Mouse (Mus musculus): ENCODE measurements around the gene Treh.

The Treh gene

GRCm38 (mm10) chr9:44679565-44679964 lies 6.5 kb downstream of the Treh start:
- DNase-seq: no peak

DNA sequence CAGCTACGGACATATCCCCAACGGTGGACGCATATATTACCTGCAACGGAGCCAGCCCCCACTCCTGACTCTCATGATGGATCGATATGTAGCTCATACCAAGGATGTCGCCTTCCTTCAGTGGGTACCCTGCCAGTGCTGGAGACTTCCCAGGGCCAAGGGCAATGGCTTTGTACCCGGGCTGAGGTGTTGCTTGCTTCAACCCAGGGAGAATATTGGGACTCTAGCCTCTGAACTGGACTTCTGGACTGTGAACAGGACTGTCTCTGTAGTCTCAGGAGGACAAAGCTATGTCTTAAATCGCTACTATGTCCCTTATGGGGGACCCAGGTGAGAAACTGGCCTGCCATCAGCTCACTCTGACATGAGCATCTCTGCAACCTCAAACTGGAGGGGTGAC lies 10.0 kb downstream of the Treh start:
- DNase-seq: no peak

- DNase-seq: peak; percentile 44 to 73
Measured at GRCm38 (mm10) chr9:44685346-44686330, 12.6 kb downstream of the Treh start.

GRCm38 (mm10) chr9:44686638-44687037 lies 13.6 kb downstream of the Treh start:
- no peak for DNase-seq

DNA sequence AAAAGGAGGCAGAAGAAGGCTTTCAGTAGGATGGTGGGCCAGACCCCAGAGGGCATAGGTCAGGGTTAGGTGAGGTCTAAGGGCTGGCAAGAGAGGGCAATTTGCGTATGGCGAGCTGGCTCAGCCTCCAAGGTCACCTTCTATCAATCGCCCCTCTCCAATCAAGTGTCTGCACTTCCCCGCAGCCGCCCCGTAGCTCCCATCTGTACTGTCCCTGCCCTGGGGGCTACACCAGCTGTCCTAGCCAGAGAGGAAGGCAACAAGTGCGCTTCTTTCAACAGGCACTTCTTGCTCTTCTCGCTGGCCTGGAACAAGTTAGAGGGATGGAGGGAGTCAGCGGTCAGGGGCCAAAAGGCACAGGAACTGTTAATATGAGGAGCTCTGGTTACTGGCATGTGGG lies 15.0 kb downstream of the Treh start:
- no peak for DNase-seq

DNA sequence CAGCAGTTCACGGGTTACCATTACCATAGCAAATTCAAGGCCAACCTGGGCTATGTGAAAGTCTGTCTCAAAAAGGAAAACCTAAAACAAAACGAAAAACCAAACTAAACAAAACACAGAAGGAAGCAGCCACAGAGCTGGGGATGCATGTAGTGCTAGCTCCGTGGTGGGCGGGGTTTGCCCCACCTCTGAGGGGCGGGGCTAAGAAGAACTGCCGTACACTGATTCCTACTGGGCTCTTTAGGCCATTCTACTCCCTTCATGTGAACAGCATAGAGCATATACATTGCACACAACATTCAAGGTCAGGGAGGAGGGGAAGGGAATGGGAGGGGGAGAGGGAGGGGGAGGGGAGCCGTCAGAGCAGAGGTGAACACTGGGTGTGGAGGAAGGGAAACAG lies 17.6 kb downstream of the Treh start:
- DNase-seq: peak in 1 of 2 experiments; percentile 24

- DNase-seq: peak in 1 of 2 experiments; percentile 4
Measured at GRCm38 (mm10) chr9:44691671-44692520, 18.9 kb downstream of the Treh start.

- DNase-seq: peak in 1 of 2 experiments; percentile 3
Measured at GRCm38 (mm10) chr9:44693071-44693470, 20.0 kb downstream of the Treh start.

GRCm38 (mm10) chr9:44697866-44698265 lies 24.8 kb downstream of the Treh start:
- no peak for DNase-seq

- DNase-seq: no peak
Measured at GRCm38 (mm10) chr9:44699196-44699595, 26.2 kb downstream of the Treh start.

DNA sequence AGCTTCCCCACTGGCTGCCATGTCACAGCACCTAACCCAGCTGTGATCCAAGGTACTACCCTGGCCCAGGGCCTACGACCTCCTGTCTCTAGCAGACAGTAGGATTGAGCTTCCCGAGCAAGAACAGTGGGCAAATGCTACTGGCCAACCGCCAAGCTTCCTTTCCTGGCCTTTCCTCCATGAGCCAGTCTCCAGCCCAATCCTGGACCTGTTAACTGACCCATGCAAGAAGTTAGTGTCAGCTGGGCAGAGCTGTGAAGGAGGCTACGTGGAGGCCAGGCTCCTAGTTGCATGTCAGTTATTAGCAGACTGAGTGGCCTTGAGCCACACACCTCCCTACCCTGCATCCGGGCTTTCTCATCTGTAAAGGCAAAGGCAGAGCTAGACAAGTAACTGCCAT lies 26.7 kb downstream of the Treh start:
- no peak for DNase-seq

DNA sequence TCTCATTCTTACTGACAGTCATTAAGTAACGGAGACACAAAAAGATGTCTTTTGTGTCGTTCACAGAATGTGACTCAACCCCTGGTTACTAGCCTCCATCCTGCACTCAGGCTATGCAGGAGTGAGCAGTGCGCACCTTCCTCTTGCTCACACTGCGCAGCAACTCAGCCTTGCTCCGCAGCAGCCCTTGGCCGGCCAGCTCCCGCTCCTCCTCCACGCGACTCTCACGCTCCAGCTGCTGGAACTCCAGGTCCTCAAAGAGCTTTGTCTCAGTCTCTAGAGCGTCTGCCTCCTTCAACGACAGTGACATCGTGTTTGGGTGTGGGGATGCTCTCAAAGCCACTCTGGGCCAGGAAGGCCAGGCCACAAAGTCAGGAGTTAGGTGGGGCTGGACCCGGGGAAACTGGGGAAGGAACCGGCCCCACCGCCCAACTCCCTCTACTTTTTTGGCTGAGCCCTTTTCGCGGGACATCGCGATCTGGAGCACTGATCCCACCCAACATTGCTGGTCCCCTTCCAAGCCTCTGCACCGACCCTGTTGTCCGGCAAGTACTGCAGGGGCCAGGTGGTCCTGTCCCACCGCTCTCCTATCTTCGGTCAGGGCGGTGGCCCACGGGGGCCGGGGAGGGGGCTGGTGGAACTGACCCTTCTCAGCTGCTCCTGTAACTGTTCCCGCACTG lies 34.9 kb downstream of the Treh start:
- DNase-seq: no peak

DNA sequence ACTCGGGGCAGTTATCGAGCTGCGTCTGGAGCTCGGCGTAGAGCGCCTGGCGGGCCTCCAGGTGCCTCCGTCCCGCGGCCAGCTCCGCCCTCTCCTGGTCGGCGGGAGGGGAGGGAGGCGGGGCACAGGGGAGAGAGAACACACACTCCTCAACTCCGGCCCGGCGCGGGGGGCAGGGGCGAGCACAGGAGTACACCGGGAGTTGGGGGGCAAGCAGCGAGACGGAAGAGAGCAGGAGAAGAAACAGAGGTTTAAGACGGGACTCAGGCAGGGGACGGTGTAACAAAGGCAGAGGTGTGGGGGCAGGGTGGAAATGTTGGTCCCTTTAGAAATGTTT lies 35.4 kb downstream of the Treh start:
- DNase-seq: peak in 1 of 2 experiments; percentile 48

GRCm38 (mm10) chr9:44708925-44709324 lies 35.9 kb downstream of the Treh start:
- no peak for DNase-seq

- DNase-seq: no peak
Measured at GRCm38 (mm10) chr9:44709600-44709999, 36.6 kb downstream of the Treh start.

- no peak for DNase-seq
Measured at GRCm38 (mm10) chr9:44710213-44710612, 37.2 kb downstream of the Treh start.

- DNase-seq: no peak
Measured at GRCm38 (mm10) chr9:44711602-44712001, 38.6 kb downstream of the Treh start.

GRCm38 (mm10) chr9:44713080-44713479 lies 40.0 kb downstream of the Treh start:
- no peak for DNase-seq

DNA sequence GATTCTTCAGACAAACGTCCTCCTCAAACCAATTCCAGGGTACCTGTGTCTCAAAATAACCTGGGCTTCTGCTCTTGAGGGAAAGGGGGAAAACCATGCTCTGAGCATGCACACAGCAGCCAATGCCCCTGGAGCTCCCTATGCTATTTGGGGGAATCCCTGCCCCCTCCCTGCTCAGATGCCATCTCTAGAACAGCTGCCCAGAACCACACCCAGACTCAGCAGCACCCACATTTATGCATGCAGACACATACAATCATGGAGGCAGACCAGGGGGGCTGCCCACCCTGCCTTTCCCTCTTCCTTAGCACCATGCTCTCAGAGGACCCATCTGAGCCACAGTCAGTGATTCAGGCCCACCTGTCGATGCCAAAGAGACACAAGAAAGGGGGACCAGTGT lies 40.5 kb downstream of the Treh start:
- no peak for DNase-seq

DNA sequence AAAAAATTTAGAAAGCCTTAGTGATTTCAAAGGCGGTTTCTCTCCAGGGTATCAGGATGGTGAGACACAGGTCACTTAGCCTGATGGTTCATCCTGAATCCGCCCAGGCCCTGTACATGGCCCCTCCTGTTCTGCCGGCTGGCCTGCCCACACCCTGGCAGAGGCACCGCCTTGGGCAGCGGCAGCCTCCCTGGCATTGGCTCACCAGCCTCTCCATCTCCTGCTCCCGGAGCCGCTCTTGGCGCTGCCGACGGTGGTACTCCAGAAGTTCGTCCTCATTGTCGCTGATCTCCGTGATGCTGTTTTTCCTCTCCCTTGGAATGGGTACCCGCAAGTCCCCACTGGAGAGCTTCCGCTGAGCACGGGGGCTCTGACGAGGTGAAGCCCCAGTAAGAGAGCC lies 42.1 kb downstream of the Treh start:
- DNase-seq: no peak

DNA sequence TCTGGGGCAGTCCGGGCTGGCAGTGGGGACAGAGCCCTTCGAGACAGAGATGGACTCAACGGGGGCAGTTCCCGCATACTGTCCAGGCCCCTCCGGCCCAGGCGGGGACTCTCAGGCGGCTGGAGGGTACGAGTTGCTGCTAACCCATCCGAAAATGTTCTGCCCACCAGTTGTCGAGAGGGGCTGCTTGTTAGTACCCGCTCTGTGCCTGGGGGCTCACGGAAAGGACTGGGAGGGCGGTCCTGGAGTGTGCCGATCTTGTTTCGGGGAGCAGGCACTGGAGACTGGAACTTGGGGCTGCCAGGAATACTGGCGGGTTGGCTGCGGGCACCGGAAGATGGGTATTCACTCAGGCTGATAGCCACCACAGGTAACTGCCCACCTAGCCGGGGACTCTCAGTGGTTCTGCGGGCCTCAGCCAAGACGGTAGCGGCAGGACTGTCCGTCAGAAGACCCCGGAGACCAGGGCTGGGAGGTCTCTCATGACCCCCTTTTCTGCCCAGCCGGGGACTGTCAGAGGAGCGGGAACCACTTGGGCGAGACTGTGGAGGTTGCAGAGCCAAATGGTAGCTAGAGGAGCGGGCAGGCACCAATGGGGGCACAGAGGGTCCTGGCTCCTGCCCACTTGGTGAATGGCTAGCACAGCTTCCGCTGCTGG lies 42.8 kb downstream of the Treh start:
- no peak for DNase-seq

DNA sequence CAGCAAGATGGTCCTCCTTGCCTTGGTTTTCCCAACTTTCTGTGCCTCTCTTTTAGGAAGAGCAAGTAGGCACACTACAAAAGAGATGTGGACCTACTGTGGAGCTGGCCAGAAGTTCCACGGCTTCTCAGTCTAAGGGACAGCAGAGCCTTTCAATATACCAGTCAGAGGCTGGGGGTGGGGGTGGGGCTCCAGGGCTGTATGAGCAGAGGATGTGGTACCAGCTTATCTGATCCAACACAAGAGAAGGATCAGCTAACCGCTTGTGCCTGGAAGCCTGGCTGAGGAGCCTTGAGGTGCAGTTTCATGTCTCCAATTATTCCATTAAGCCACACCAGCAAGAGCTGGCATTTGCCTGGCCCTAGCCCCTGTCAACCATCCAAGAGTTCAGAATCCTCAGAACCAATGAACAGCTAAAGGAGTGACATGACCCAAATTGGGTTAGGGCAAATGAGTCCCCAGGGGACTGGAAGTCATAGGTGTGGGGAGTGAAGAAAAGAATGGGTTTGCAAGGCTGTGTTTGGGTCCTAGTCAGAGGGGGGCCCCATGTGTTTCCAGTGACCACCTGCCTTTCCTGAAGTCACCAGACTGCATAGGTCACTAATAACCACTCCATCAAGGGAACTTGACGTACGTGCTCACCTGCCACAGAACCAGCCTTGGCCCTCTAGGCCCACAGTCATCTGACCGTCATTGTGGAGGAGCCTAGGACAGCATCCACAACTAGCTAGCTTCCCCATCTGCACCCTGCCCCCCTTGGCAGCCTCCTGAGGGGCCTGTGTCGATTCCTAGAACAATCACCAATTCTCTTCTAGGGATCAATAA lies 44.2 kb downstream of the Treh start:
- no peak for DNase-seq
